Mouse (Mus musculus): ENCODE data around the gene Mmp21.

DNA sequence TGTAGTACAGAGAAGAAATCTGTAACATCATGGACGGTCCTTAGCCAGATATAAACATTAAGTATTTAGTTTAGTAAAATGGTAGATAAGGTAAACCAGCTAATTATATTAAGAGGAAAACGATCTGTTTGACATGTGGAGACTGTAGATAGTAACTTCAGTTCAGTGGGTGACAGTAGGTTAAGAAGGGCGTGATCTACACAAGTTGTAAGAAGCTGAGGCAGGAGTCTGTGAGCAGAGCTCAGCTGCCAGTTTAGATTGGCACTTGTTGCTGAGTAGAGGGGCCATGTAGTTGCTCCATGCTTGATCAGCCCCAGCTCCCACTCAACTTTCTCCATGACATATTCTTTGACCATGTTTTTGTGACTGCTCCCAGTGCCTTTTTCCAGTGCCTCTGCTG is 9.0 kb downstream of the Mmp21 start:
- TF ChIP-seq POLR2A (IDR thresholded peaks at IDR 0.05; ENCODE audit: insufficient read depth, low read depth, low read length), result no peak
- TF ChIP-seq CTCF (IDR thresholded peaks at IDR 0.05; ENCODE audit: insufficient read depth, low read depth, low read length), result no peak
